Mouse (Mus musculus): Measurements from ENCODE around the gene Tmem106a.
A peak's percentile ranks its signal among the peaks of the same experiment; 100 is the strongest.

Tmem106a gene

GRCm38 (mm10) chr11:101582054-101583035 is at the start of gene Tmem106a:
Tmem106a (plus strand) TSS chr11:101582242.
- DNase-seq: peak; percentile 87

- no peak for DNase-seq
Observed at GRCm38 (mm10) chr11:101543533-101543932, 38.5 kb upstream of the Tmem106a start.

- DNase-seq: peak; percentile 40
Observed at GRCm38 (mm10) chr11:101544132-101544531, 37.9 kb upstream of the Tmem106a start.

- no peak for DNase-seq
Observed at GRCm38 (mm10) chr11:101548526-101548925, 33.5 kb upstream of the Tmem106a start.

- peak; percentile 94 for DNase-seq
Observed at GRCm38 (mm10) chr11:101551751-101552475, 30.1 kb upstream of the Tmem106a start, which contains the start of the genes Brca1 and Nbr1. Brca1 (minus strand) TSS chr11:101551955. Nbr1 (plus strand) TSS chr11:101552149.

GRCm38 (mm10) chr11:101552476-101553300 is 29.4 kb upstream of the Tmem106a start:
- peak; percentile 100 for DNase-seq

GRCm38 (mm10) chr11:101553354-101553930 is 28.6 kb upstream of the Tmem106a start:
- DNase-seq: peak; percentile 38

GRCm38 (mm10) chr11:101556541-101556940 is 25.5 kb upstream of the Tmem106a start:
- peak; percentile 90 for DNase-seq

GRCm38 (mm10) chr11:101556954-101557353 is 25.1 kb upstream of the Tmem106a start:
- no peak for DNase-seq

- DNase-seq: peak; percentile 79
Observed at GRCm38 (mm10) chr11:101562391-101562790, 19.7 kb upstream of the Tmem106a start.

- DNase-seq: no peak
Observed at GRCm38 (mm10) chr11:101568421-101568820, 13.6 kb upstream of the Tmem106a start.

GRCm38 (mm10) chr11:101576116-101576515 is 5.9 kb upstream of the Tmem106a start:
- no peak for DNase-seq

GRCm38 (mm10) chr11:101581081-101581764 is 819 bp upstream of the Tmem106a start:
- no peak for DNase-seq

GRCm38 (mm10) chr11:101583205-101583604 is 1.2 kb downstream of the Tmem106a start:
- DNase-seq: no peak

GRCm38 (mm10) chr11:101585031-101585430 is 3.0 kb downstream of the Tmem106a start:
- DNase-seq: peak; percentile 84

- DNase-seq: no peak
Observed at GRCm38 (mm10) chr11:101585805-101586204, 3.8 kb downstream of the Tmem106a start.

- DNase-seq: no peak
Observed at GRCm38 (mm10) chr11:101587676-101588075, 5.6 kb downstream of the Tmem106a start.

GRCm38 (mm10) chr11:101588868-101589267 is 6.8 kb downstream of the Tmem106a start:
- peak; percentile 51 for DNase-seq

GRCm38 (mm10) chr11:101589444-101589843 is 7.4 kb downstream of the Tmem106a start:
- DNase-seq: peak; percentile 93

- DNase-seq: no peak
Observed at GRCm38 (mm10) chr11:101589989-101590624, 8.1 kb downstream of the Tmem106a start.

- DNase-seq: no peak
Observed at GRCm38 (mm10) chr11:101599156-101599555, 17.1 kb downstream of the Tmem106a start, which contains the start of gene Gm11634. Gm11634 (minus strand) TSS chr11:101599256.

All from kidney, adult 9 months (tissue).